Mouse (Mus musculus) liver, embryonic 14.5 days (tissue): ENCODE data around the gene Hhex. TPM values are rescaled to one million over a fixed set of nuclear protein-coding genes. Genes with fewer than 3 reads are reported as not detected.

ENCODE experiments used
- ATAC-seq: fragments of 200-750 bp; cut with Nextera tagmentation; 2 replicates; pipeline ENCODE4 v1.8.0; 2017; ENCODE audit warnings: moderate number of reproducible peaks, mild to moderate bottlenecking, moderate library complexity; ENCODE audit not compliant: insufficient read depth
- DNase-seq, 3 experiments: peaks; one replicate each; pipeline ENCODE4 v3.0.0-alpha.2; 2012 to 2013; ENCODE audit warnings: low read depth in 3 of 3, low spot score in 3 of 3
- H3K27ac ChIP-seq: fragments of 300-500 bp; sonication (generic); 2 replicates; pipeline ENCODE4 v1.5.1; 2014; ENCODE audit warnings: moderate library complexity, mild to moderate bottlenecking, control low read depth, inconsistent platforms
- H3K27me3 ChIP-seq: fragments of 300-500 bp; sonication (generic); 2 replicates; pipeline ENCODE4 v1.6.1; 2014; ENCODE audit warnings: mild to moderate bottlenecking, low read length, moderate library complexity; ENCODE audit not compliant: control insufficient read depth, insufficient read depth
- H3K36me3 ChIP-seq: fragments of 300-500 bp; sonication (generic); replicated peaks from 2 replicates; pipeline ENCODE4 v1.6.1; 2014; ENCODE audit warnings: low read depth; ENCODE audit not compliant: control insufficient read depth, insufficient read depth
- H3K4me1 ChIP-seq, 2 experiments: fragments of 200-500 bp in 1 of 2; fragments of 300-500 bp in 1 of 2; sonication (generic) in 1 of 2; replicated peaks; 2 replicates each; pipeline ENCODE4 v1.6.1; 2012 to 2014; ENCODE audit warnings: antibody characterized with exemption in 1 of 2, inconsistent platforms in 1 of 2, low read length in 1 of 2; ENCODE audit not compliant: control insufficient read depth in 2 of 2, insufficient read depth in 2 of 2
- H3K4me2 ChIP-seq: fragments of 300-500 bp; sonication (generic); 2 replicates; pipeline ENCODE4 v1.6.1; 2014; ENCODE audit warnings: low read depth, mild to moderate bottlenecking, control low read depth, moderate library complexity
- H3K4me3 ChIP-seq, 2 experiments: fragments of 200-500 bp in 1 of 2; fragments of 300-500 bp in 1 of 2; sonication (generic) in 1 of 2; 2 replicates each; pipeline ENCODE4 v1.5.1; 2012 to 2014; ENCODE audit warnings: low read depth in 2 of 2, low read length in 2 of 2, mild to moderate bottlenecking in 2 of 2, control low read depth in 1 of 2, inconsistent platforms in 1 of 2, moderate library complexity in 1 of 2; ENCODE audit not compliant: insufficient read depth in 1 of 2
- H3K9ac ChIP-seq: fragments of 300-500 bp; sonication (generic); replicated peaks from 2 replicates; pipeline ENCODE4 v1.6.1; 2014; ENCODE audit warnings: mild to moderate bottlenecking, control low read depth, moderate library complexity
- H3K9me3 ChIP-seq: fragments of 300-500 bp; sonication (generic); 2 replicates; pipeline ENCODE4 v1.6.1; 2016; ENCODE audit warnings: low read length, mixed read lengths; ENCODE audit not compliant: control insufficient read depth
- CTCF ChIP-seq: IDR thresholded peaks from 2 replicates; pipeline ENCODE4 v1.5.1; 2016; ENCODE audit warnings: antibody characterized with exemption, low read depth, control low read depth
- EP300 ChIP-seq: IDR thresholded peaks from 2 replicates; pipeline ENCODE4 v1.6.1; 2016; ENCODE audit warnings: antibody characterized with exemption, low read depth
- WGBS: fragments of 180-500 bp; shearing (Covaris S2); extraction: QIAGEN DNeasy Blood & Tissue Kit; methylation state at CpG from one replicate; pipeline ENCODE4 v1.1.7; 2014; ENCODE audit not compliant: insufficient replicate concordance; 5-methylcytosine and 5-hydroxymethylcytosine counted together
- polyA plus RNA-seq, 2 experiments: library from polyadenylated mRNA; depleted of rRNA in 1 of 2; stranded (reverse) in 1 of 2; unstranded in 1 of 2; fragments of >200 nt; fragmentation: Nextera tagmentation in 1 of 2; extraction: Ambion mirVana in 1 of 2; gene quantifications; 2 replicates each; pipeline versions ENCODE4 v1.2.1 to v1.2.3; 2012 to 2014

The Hhex gene
- polyA plus RNA-seq, 2 experiments: 10.3 to 13.5 TPM

DNA sequence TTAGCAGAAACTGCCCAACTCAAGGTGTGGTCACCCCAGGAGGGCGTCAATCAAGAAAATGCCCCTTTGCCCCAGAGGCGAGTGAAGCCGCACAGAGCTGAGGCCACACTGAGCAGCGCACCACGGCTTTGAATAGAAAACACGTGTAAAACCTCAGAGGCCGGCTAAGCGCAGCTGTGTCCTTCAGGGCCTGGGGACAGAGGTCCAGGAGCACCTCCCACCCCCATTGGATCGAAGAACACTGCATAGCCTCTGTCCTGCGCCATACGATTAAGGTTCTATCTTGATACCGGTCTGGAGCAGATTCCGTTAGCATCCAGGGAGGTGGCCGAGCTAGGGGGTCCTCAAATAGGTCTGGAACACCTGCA lies 731 bp upstream of the Hhex start:
- 1% methylated on average over 14 of the region's 14 CpGs for WGBS
- TF ChIP-seq CTCF: no peak
- no peak for TF ChIP-seq EP300
- ATAC-seq (0 out of 2 replicates have a peak, but pooled peaks have one; percentile 1), DNase-seq (no peak)
- Histone ChIP-seq H3K4me3 (peak overlapping the region; percentile 35 to 67), H3K9me3 (no peaks in the 10 kb centered on the region), H3K4me2 (peak overlapping the region; percentile 71), H3K27ac (no peak overlapping the region), H3K4me1 (0 out of 4 replicates have a peak, but pooled peaks cover 0 to 1% of the 10 kb centered on the region in 2 experiments), H3K36me3 (no peaks in the 10 kb centered on the region), H3K27me3 (peaks cover 54% of the 10 kb centered on the region), H3K9ac (0 out of 2 replicates have a peak overlapping the region, but pooled peaks have one; percentile 5)

DNA sequence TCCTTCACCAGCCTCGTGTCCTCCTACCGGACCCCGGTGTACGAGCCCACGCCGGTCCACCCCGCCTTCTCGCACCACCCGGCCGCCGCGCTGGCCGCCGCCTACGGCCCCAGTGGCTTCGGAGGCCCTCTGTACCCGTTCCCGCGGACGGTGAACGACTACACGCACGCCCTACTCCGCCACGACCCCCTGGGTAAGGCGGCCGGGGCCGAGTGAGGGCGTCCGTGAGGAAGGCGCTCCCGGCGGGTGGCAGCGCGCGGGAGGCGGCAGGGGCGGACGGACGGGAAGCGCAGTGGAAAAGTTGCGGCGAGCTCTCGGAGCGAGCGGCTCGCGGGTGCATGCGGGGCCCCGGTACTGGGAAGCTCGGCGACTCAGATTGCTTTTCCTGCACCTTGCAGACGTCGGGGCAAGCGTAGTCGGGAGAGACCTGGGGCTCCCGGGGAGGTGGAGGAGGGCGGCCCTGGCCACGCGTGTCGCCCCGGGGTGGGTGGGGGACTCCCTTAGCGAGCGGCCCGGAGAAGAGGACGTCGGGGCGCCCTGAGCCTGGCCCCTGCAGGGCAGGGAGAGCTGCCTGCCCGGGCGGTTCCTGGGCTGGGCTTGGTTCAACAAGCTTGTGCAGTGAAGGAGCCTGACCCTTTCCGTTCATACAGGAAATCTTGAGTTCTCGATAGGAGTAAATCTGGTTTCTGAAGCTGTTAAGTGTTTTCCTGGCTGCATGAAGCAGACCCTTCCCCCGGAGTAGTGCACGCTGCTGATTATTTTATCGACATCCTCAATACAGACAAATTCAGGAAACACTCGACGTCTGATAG lies 637 bp downstream of the Hhex start:
- H3K4me2 ChIP-seq: peak overlapping the region; percentile 71
- peak in 2 of 3 experiments; percentile 46 to 54 for DNase-seq
- peak overlapping the region; percentile 67 to 73 for H3K4me3 ChIP-seq
- peaks cover 0 to 3% of the 10 kb centered on the region in 2 experiments; a peak in 1 of 4 replicates for H3K4me1 ChIP-seq
- peak overlapping the region; percentile 1 for H3K27ac ChIP-seq
- H3K9me3 ChIP-seq: no peaks in the 10 kb centered on the region
- WGBS: under 1% methylated on average over 77 of the region's 77 CpGs
- peak; percentile 83 for TF ChIP-seq EP300
- TF ChIP-seq CTCF: no peak
- peak overlapping the region; percentile 63 for H3K9ac ChIP-seq
- peak; percentile 68 for ATAC-seq
- peaks cover 51% of the 10 kb centered on the region for H3K27me3 ChIP-seq
- no peaks in the 10 kb centered on the region for H3K36me3 ChIP-seq

DNA sequence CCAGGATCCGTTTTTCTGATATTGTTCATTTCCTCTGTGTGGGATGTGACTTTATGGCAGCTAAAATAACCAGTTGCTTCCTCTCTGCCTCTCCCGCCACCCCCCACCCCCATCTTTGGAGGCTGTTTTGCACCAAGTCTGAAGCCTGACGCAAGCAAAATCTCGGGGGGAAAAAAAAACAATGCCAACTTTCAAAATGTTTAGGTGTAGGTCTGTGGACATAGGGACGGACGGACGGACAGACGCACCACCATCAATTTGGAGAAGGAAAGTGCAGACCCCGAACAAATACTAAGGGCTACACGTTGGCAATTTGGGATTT lies 1.2 kb downstream of the Hhex start:
- ATAC-seq: no peak

DNA sequence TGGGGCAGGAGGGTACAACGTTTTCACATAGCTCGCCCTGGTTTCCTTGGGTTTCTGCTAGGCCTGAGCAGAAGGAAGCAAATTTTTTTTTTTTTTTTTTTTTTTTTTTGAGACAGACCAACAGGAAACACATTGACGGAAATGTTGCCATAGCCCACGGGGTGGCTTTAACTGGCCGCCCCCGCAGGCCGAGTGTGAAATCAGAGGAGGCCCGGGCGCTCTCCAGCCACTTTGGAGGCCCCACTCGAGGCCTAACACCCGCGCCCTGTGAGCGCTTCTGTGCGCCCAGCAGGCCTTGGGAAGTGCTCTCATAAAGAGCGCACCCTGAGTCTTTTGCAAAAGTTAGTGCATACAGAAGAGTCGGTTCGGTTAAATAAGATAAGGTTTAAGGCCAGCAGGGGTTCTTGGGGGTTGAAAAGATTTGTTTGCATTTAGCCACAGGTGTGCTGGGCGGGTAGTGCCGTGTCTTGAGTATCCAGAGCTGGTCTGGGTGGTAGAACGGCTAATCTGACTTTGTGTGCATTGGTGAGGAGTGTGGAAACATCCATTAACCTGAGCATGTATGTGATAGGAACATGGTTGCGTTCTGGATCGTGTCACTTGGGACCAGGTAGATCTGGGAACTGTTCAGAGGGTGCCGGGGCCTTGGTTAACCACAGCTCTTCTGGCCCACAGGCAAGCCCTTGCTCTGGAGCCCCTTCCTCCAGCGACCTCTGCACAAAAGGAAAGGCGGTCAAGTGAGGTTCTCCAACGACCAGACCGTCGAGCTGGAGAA lies 2.1 kb downstream of the Hhex start:
- H3K36me3 ChIP-seq: no peaks in the 10 kb centered on the region
- DNase-seq (no peak), ATAC-seq (no peak)
- peak overlapping the region; percentile 67 to 73 for H3K4me3 ChIP-seq
- no peak overlapping the region; the same call in 1 of the 2 replicates for H3K9ac ChIP-seq
- TF ChIP-seq CTCF (no peak), EP300 (no peak)
- 10% methylated on average over 28 of the region's 28 CpGs for WGBS
- no peaks in the 10 kb centered on the region for H3K9me3 ChIP-seq
- peak overlapping the region; percentile 71 for H3K4me2 ChIP-seq
- H3K27ac ChIP-seq: no peak overlapping the region
- H3K4me1 ChIP-seq: peaks cover 0 to 9% of the 10 kb centered on the region in 2 experiments; a peak in 2 of 4 replicates
- peaks cover 51% of the 10 kb centered on the region for H3K27me3 ChIP-seq

More for the DNA sequence above, 1.2 kb downstream of the Hhex start:
- peaks cover 0 to 4% of the 10 kb centered on the region in 2 experiments; a peak in 1 of 4 replicates for H3K4me1 ChIP-seq
- WGBS: under 1% methylated on average over 10 of the region's 10 CpGs
- no peaks in the 10 kb centered on the region for H3K9me3 ChIP-seq
- peak overlapping the region; percentile 71 for H3K4me2 ChIP-seq
- DNase-seq: peak in 1 of 3 experiments; percentile 46
- no peak for TF ChIP-seq CTCF
- TF ChIP-seq EP300: no peak
- peak overlapping the region; percentile 67 to 73 for H3K4me3 ChIP-seq
- no peak overlapping the region for H3K9ac ChIP-seq
- H3K36me3 ChIP-seq: no peaks in the 10 kb centered on the region
- no peak overlapping the region for H3K27ac ChIP-seq
- peaks cover 51% of the 10 kb centered on the region for H3K27me3 ChIP-seq

DNA sequence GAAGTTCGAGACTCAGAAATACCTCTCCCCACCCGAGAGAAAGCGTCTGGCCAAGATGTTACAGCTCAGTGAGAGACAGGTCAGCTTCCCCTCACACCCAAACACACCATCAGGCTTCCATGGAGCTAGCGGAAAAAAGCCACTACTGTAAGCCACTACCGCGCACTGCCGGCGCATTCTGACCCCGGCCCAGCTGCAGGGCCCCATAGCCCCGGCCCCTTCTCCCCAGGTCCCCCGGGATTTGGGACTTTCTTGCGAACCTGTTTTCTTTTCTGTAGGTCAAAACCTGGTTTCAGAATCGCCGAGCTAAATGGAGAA lies 2.6 kb downstream of the Hhex start:
- ATAC-seq (no peak), DNase-seq (no peak)
- Histone ChIP-seq H3K4me1 (peaks cover 0 to 12% of the 10 kb centered on the region in 2 experiments; a peak in 3 of 4 replicates), H3K27ac (no peak overlapping the region), H3K27me3 (peaks cover 51% of the 10 kb centered on the region), H3K4me2 (peak overlapping the region; percentile 71), H3K9ac (no peak overlapping the region), H3K4me3 (peak overlapping the region; percentile 43 to 67; a peak in 3 of 4 replicates), H3K9me3 (no peaks in the 10 kb centered on the region), H3K36me3 (no peaks in the 10 kb centered on the region)
- 35% methylated on average over 14 of the region's 14 CpGs for WGBS
- TF ChIP-seq CTCF (no peak), EP300 (no peak)
